Mouse (Mus musculus) B cell, adult 2 months (primary cell): ENCODE results near the gene Ddx58.

Experiments used
- DNase-seq, 2 experiments: peaks; one replicate each; pipeline ENCODE4 v3.0.0; 2022

The Ddx58 gene

GRCm38 (mm10) chr4:40180046-40180445 lies 59.6 kb downstream of the Ddx58 start:
- no peak for DNase-seq

- no peak for DNase-seq
Measured at GRCm38 (mm10) chr4:40178584-40178983, 61.0 kb downstream of the Ddx58 start.

GRCm38 (mm10) chr4:40174321-40174720 lies 65.3 kb downstream of the Ddx58 start:
- no peak for DNase-seq

- DNase-seq: no peak
Measured at GRCm38 (mm10) chr4:40172336-40172735, 67.3 kb downstream of the Ddx58 start.

GRCm38 (mm10) chr4:40171477-40171876 lies 68.2 kb downstream of the Ddx58 start:
- no peak for DNase-seq

GRCm38 (mm10) chr4:40163646-40164045 lies 76.0 kb downstream of the Ddx58 start:
- DNase-seq: no peak

GRCm38 (mm10) chr4:40160591-40161434 lies 78.8 kb downstream of the Ddx58 start:
- no peak for DNase-seq

- DNase-seq: no peak
Measured at GRCm38 (mm10) chr4:40158224-40158540, 81.4 kb downstream of the Ddx58 start.

GRCm38 (mm10) chr4:40157500-40158223 lies 82.0 kb downstream of the Ddx58 start:
- no peak for DNase-seq

GRCm38 (mm10) chr4:40156582-40157499 lies 82.8 kb downstream of the Ddx58 start:
- DNase-seq: no peak

- no peak for DNase-seq
Measured at GRCm38 (mm10) chr4:40156153-40156552, 83.5 kb downstream of the Ddx58 start.

- no peak for DNase-seq
Measured at GRCm38 (mm10) chr4:40155467-40155999, 84.1 kb downstream of the Ddx58 start.

GRCm38 (mm10) chr4:40154751-40155150 lies 84.9 kb downstream of the Ddx58 start:
- no peak for DNase-seq
